Mouse (Mus musculus) intestine, postnatal 0 days (tissue): ENCODE measurements around the gene Elfn1. TPM values are rescaled to one million over a fixed set of nuclear protein-coding genes. Genes with fewer than 3 reads are reported as not detected.

Source experiments
- ATAC-seq: fragments of 200-750 bp; cut with Nextera tagmentation; 2 replicates; pipeline ENCODE4 v1.8.0; 2017; ENCODE audit warnings: mild to moderate bottlenecking, moderate TSS enrichment, moderate library complexity
- H3K27ac ChIP-seq: fragments of 300-500 bp; sonication (generic); 2 replicates; pipeline ENCODE4 v1.5.1; 2014; ENCODE audit warnings: mild to moderate bottlenecking, low read depth, low read length, moderate library complexity
- H3K27me3 ChIP-seq: fragments of 300-500 bp; sonication (generic); replicated peaks from 2 replicates; pipeline ENCODE4 v1.6.1; 2014; ENCODE audit warnings: low read length, mixed read lengths; ENCODE audit not compliant: control insufficient read depth, insufficient read depth
- H3K36me3 ChIP-seq: fragments of 300-500 bp; sonication (generic); 2 replicates; pipeline ENCODE4 v1.6.1; 2014; ENCODE audit warnings: mild to moderate bottlenecking, moderate library complexity; ENCODE audit not compliant: control insufficient read depth, insufficient read depth
- H3K4me1 ChIP-seq: fragments of 300-500 bp; sonication (generic); replicated peaks from 2 replicates; pipeline ENCODE4 v1.6.1; 2014; ENCODE audit warnings: antibody characterized with exemption, low read length, mixed read lengths; ENCODE audit not compliant: control insufficient read depth, insufficient read depth
- H3K4me2 ChIP-seq: fragments of 300-500 bp; sonication (generic); replicated peaks from 2 replicates; pipeline ENCODE4 v1.6.1; 2014; ENCODE audit warnings: low read depth, mild to moderate bottlenecking, moderate library complexity
- H3K4me3 ChIP-seq: fragments of 300-500 bp; sonication (generic); 2 replicates; pipeline ENCODE4 v1.5.1; 2014; ENCODE audit warnings: low read depth, low read length
- H3K9ac ChIP-seq: fragments of 300-500 bp; sonication (generic); 2 replicates; pipeline ENCODE4 v1.6.1; 2014; ENCODE audit warnings: mild to moderate bottlenecking, low read depth, low read length
- H3K9me3 ChIP-seq: fragments of 300-500 bp; sonication (generic); 2 replicates; pipeline ENCODE4 v1.6.1; 2016; ENCODE audit warnings: mixed run types; ENCODE audit not compliant: control insufficient read depth
- CTCF ChIP-seq: sonication (generic); IDR thresholded peaks from 2 replicates; pipeline ENCODE4 v1.5.1; 2016; ENCODE audit warnings: low read depth, mild to moderate bottlenecking, control low read depth, antibody characterized with exemption, moderate library complexity
- WGBS: fragments of 180-500 bp; shearing (Covaris S2); extraction: QIAGEN DNeasy Blood & Tissue Kit; methylation state at CpG from one replicate; pipeline ENCODE4 v1.1.7; 2014; 5-methylcytosine and 5-hydroxymethylcytosine counted together
- polyA plus RNA-seq: library from polyadenylated mRNA; unstranded; fragments of >200 nt; fragmentation: Nextera tagmentation; extraction: Ambion mirVana; gene quantifications from 2 replicates; pipeline ENCODE4 v1.2.1, GENCODE M21; 2015

Gene Elfn1
- polyA plus RNA-seq, 1 experiment from 2014 or later = 0.12 TPM

DNA sequence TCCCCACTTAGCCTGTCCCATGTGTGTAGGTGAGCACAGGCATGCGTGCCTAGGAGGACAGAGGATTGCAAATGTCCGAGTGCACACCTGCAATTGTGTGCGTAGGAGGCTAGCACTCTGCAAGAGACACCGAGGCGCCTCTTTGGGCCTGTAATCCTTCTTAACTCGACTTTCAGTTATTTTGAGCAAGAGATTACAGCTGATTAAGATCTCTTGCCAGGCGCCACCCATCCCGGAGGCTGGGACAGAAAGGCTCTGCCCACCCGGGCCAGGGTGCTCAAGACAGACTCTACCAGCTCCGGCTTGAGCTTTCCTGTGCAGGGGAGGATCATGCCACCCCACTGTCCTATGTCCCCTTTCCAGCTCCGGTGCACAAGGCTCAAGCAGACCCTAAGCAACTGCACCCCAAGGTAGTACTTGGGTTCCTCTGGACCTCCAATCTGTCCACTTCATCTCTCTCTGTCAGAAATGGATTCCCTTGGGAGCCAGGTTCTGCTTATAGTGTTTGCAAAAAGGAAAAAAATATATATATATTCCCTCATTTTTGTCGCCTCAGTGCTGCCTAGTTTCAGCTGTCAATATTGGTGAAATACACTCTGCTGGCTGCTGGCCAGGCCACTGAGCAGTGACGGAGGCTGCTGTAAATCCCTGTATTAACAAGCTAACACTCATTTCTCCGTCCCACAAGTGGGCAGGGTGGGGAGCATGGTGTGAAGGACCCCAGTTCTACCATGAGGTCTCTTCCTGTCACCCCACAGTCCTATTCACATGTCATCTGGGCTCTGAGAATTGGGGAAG is 61.6 kb downstream of the Elfn1 start:
- H3K9me3 ChIP-seq = no peaks in the 10 kb centered on the region
- H3K4me3 ChIP-seq = no peak overlapping the region
- no peak overlapping the region for H3K9ac ChIP-seq
- H3K4me2 ChIP-seq = no peak overlapping the region
- no peak for ATAC-seq
- no peaks in the 10 kb centered on the region for H3K36me3 ChIP-seq
- no peaks in the 10 kb centered on the region for H3K4me1 ChIP-seq
- peaks cover 12% of the 10 kb centered on the region for H3K27me3 ChIP-seq
- TF ChIP-seq CTCF = no peak
- 72% methylated on average over 14 of the region's 14 CpGs for WGBS
- no peak overlapping the region for H3K27ac ChIP-seq

DNA sequence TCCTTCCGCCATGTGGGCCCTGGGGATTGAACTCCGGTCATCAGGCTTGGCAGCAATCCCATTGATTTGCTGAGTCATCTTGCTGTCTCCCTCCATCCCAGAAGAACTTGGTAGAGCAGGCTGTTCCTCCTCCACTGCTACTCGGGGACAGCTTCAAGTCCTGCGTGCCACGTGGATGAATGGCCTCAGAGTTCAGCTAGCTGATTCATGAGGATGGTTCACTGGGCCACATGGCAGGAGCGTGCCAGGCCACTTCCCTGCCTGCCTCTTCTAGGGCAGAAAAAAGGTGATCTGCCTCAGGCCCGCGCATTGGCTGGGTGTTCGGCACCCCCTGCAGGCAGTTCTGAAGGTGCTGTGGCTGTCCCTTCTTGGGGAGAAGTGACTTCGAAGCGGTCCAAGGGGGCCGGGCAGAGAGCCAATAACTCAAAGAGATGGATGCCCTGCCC is 62.5 kb downstream of the Elfn1 start:
- Histone ChIP-seq H3K4me1 (no peaks in the 10 kb centered on the region), H3K9me3 (no peaks in the 10 kb centered on the region), H3K36me3 (no peaks in the 10 kb centered on the region), H3K27ac (no peak overlapping the region), H3K27me3 (peaks cover 13% of the 10 kb centered on the region), H3K9ac (no peak overlapping the region), H3K4me2 (no peak overlapping the region), H3K4me3 (no peak overlapping the region)
- WGBS = 42% methylated on average over 12 of the region's 12 CpGs
- peak; percentile 62 for TF ChIP-seq CTCF
- no peak for ATAC-seq

DNA sequence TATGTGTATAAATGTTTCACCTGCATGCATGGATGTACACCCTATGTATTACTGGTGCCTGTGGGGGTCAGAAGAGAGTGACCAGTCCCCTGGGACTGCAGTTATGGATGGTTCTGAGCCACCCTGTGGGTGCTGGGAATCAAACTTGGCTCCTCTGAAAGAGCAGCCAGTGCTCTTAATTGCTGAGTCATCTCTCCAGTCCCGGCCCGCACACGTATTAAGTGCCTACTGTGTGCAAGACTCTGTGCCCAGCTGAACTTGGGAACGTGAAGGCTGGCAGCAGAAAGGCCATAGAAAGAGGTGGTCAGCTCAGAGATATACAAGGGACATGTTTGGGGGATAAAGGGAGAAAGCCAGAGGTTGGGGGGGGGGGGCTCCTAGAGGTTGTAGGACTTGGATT is 68.8 kb downstream of the Elfn1 start:
- 86% methylated on average over 4 of the region's 4 CpGs for WGBS
- H3K4me1 ChIP-seq = no peaks in the 10 kb centered on the region
- H3K36me3 ChIP-seq = no peaks in the 10 kb centered on the region
- H3K9ac ChIP-seq = no peak overlapping the region
- no peak for ATAC-seq
- H3K4me3 ChIP-seq = no peak overlapping the region
- peaks cover 32% of the 10 kb centered on the region for H3K27me3 ChIP-seq
- H3K9me3 ChIP-seq = no peaks in the 10 kb centered on the region
- TF ChIP-seq CTCF = no peak
- H3K27ac ChIP-seq = no peak overlapping the region
- no peak overlapping the region for H3K4me2 ChIP-seq

DNA sequence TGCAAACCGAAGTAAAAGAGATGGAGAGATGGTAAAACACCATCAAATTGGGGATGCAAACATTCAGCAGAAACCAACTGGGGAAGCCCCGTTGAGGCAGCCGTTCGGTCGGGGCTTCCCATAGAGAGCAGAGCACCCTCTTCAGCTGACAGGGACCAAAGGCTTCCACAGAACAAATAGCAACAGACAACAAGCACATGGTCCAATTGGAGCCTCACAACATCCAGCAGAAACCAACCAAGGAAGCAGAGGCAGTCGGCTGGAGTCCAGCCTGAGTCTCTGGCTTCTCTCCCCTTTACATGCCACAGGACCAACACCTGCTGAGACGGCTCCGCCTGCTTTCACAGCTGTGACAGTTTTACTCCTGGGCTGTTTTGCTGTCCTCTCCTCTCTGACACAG is 69.7 kb downstream of the Elfn1 start:
- ATAC-seq = no peak
- Histone ChIP-seq H3K4me1 (no peaks in the 10 kb centered on the region), H3K9me3 (no peaks in the 10 kb centered on the region), H3K4me2 (no peak overlapping the region), H3K27ac (no peak overlapping the region), H3K36me3 (no peaks in the 10 kb centered on the region), H3K9ac (no peak overlapping the region), H3K4me3 (no peak overlapping the region), H3K27me3 (peaks cover 39% of the 10 kb centered on the region)
- 30% methylated on average over 8 of the region's 8 CpGs for WGBS
- TF ChIP-seq CTCF = no peak

DNA sequence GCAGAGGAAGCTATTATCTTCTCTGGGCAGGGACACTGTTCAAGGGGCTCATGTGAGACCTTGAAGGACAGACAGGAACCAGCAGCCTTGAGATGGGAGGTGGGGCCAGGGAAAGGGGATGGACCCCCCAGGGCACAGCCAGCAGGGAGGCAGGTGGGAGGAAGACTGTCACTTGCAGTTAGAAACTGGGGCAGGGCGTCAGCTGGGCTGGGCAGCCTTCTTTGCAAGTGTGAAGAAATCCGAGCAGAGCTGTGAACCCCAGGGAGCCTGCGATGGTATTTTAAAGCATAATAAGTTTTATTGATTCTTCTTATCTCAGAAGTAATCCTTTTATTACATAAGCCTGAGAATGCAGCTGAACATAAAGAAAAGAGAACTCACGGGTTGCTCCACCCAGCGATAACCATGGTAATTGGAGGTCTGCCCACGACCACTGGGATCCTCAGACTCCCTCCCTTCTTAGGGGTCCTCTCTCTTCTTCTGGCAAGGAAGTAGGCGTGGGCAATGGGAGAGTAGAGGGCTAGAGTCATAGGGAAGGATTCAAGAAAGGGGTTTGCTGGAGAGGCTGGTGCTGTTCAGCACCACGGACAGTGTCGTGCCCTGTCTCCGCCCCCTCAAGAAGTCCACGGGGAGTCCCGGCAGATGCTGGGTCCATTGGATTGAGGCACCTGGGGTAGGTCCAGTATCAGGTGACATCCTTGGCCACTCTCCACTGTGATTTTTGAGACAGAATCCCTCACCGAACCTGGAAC is 71.0 kb downstream of the Elfn1 start:
- Histone ChIP-seq H3K4me3 (no peak overlapping the region), H3K4me1 (no peaks in the 10 kb centered on the region), H3K4me2 (no peak overlapping the region), H3K27ac (no peak overlapping the region), H3K27me3 (peaks cover 32% of the 10 kb centered on the region), H3K36me3 (no peaks in the 10 kb centered on the region), H3K9me3 (no peaks in the 10 kb centered on the region), H3K9ac (no peak overlapping the region)
- ATAC-seq = peak; percentile 37; the same call in 1 of the 2 replicates
- WGBS = 4% methylated on average over 13 of the region's 13 CpGs
- no peak for TF ChIP-seq CTCF

DNA sequence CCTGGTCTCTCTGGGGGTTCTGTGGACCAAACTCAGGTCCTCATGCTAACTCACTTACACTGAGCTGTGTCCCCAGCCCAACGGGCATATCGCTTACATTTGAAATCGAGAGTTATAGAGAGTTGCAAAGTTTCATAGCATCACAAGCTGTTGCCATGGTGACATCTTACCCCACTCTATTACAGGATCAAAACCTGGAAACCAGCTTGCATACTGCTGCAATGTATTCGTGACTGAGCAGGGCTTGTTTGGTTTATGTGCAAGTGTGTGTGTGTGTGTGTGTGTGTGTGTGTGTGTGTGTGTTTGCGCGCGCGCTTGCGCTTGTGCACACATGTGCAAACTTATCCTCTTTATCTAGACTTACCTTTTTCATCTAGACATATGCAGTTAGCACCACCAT is 71.6 kb downstream of the Elfn1 start:
- no peak overlapping the region for H3K4me3 ChIP-seq
- no peak for ATAC-seq
- no peaks in the 10 kb centered on the region for H3K4me1 ChIP-seq
- no peaks in the 10 kb centered on the region for H3K36me3 ChIP-seq
- 79% methylated on average over 9 of the region's 9 CpGs for WGBS
- H3K9me3 ChIP-seq = no peaks in the 10 kb centered on the region
- H3K27ac ChIP-seq = no peak overlapping the region
- no peak overlapping the region for H3K4me2 ChIP-seq
- no peak overlapping the region for H3K9ac ChIP-seq
- no peak for TF ChIP-seq CTCF
- H3K27me3 ChIP-seq = peaks cover 30% of the 10 kb centered on the region
